Mouse (Mus musculus) bone marrow, adult 2 months (tissue): ENCODE data around the gene Lrrc8a. TPM values are rescaled to one million over a fixed set of nuclear protein-coding genes. Genes with fewer than 3 reads are reported as not detected.
A peak's percentile ranks its signal among the peaks of the same experiment; 100 is the strongest.

ENCODE experiments used
- H3K27ac ChIP-seq: fragments of 200-500 bp; 2 replicates; pipeline ENCODE4 v1.5.1; 2012; ENCODE audit warnings: low read depth, mild to moderate bottlenecking, control low read depth, inconsistent platforms, low read length; ENCODE audit not compliant: control insufficient read depth, poor library complexity, insufficient read depth
- H3K4me1 ChIP-seq: fragments of 200-500 bp; 2 replicates; pipeline ENCODE4 v1.6.1; 2011; ENCODE audit warnings: low read length; ENCODE audit not compliant: control insufficient read depth, insufficient read depth
- H3K4me3 ChIP-seq: fragments of 200-500 bp; replicated peaks from 2 replicates; pipeline ENCODE3; 2011; ENCODE audit warnings: mild to moderate bottlenecking, low read depth, low read length, control low read depth; ENCODE audit not compliant: control insufficient read depth
- CTCF ChIP-seq: fragments of 200-500 bp; IDR thresholded peaks from 2 replicates; pipeline ENCODE4 v1.5.1; 2011; ENCODE audit warnings: low read length, control low read depth; ENCODE audit not compliant: control insufficient read depth, insufficient read depth
- POLR2A ChIP-seq: fragments of 200-500 bp; IDR thresholded peaks from 2 replicates; pipeline ENCODE4 v1.6.1; 2011; ENCODE audit warnings: low read depth, mild to moderate bottlenecking, control low read depth, low read length, borderline replicate concordance; ENCODE audit not compliant: control insufficient read depth
- WGBS: fragments of 180-500 bp; shearing (Covaris S2); methylation state at CpG from one replicate; pipeline ENCODE4 v1.1.7; 2018; 5-methylcytosine and 5-hydroxymethylcytosine counted together
- polyA plus RNA-seq: library from polyadenylated mRNA; stranded (reverse); fragments of >200 nt; gene quantifications from 2 replicates; pipeline ENCODE4 v1.2.4, GENCODE M21; 2011; ENCODE audit warnings: low replicate concordance; ENCODE audit not compliant: missing spikeins, insufficient read depth, insufficient read length

Lrrc8a gene
- polyA plus RNA-seq, 1 experiment = 11.5 TPM

DNA sequence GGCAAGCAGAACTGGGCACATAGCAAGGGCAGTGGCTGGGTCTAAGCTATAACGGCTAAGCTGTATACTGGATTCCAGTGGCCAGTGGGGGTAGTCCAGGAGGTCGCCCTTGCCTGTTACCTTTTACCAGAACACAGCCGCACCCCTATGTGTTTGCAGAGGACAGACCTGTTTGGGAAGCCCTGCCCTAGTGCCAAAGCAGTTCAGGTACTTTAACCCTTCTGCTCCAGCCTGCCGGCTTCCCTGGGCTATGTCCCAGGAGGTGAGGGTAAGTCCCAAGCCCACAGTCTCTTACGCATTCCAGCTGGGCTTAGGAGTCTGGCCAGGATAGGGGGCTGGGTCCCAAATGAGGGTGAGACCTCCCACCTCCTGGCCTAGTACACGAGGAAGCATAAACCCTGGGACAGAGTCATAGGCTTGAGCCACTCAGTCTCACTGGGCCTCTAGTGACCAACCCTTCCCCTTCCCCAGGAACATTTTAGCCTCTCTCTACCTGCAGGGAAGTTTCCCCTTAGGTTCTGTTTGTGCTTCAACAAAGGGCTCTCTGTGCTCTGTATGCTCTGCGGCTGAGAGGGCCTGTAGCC, 7.2 kb downstream of the Lrrc8a start:
- TF ChIP-seq CTCF = no peak
- no peak for TF ChIP-seq POLR2A
- Histone ChIP-seq H3K4me3 (no peak overlapping the region), H3K27ac (no peak overlapping the region), H3K4me1 (peaks cover 4% of the 10 kb centered on the region)
- 82% methylated on average over 7 of the region's 7 CpGs for WGBS

DNA sequence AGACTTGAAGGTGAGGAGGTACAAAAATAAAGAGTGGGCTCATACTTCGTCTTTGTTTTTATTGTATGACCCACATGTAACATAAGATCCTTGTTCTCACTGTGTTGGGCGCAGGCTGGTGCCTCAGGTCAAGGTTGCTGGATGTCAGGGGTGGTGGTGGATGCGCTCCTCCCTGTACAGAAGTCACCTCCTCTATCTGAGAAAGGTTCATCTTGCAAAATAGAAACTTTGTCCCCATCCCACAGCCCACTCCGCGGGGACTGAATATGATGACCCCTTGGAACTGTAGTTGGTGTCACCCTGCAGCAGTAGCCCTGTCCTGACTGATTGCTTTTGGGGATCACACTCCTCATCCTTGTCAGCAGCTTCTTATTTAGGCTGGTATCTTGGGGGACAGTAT, 9.5 kb downstream of the Lrrc8a start:
- Histone ChIP-seq H3K4me1 (peaks cover 12% of the 10 kb centered on the region), H3K27ac (no peak overlapping the region), H3K4me3 (no peak overlapping the region)
- TF ChIP-seq POLR2A (no peak), CTCF (no peak)
- 91% methylated on average over 5 of the region's 5 CpGs for WGBS

DNA sequence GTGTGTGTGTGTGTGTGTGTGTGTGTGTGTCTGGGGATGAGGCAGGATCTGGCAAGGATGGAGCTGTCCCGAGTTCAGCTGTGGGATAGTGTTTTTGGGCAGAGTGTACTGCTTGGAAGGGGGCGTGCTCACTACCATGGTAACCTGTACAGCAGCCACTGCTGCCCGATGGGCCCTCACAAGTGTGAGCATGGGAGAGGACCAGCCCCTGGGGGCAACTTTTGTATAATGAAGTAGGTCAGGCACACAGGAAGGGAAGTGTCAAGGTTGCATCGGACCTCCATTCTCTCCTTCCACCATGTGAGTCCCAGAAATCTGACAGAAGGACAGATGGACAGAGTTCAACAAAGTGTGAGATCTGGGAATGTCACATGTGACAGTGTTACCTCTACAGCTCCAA, 10.2 kb downstream of the Lrrc8a start:
- no peak overlapping the region for H3K27ac ChIP-seq
- no peak overlapping the region for H3K4me3 ChIP-seq
- 78% methylated on average over 4 of the region's 4 CpGs for WGBS
- TF ChIP-seq POLR2A (no peak), CTCF (no peak)
- H3K4me1 ChIP-seq = peaks cover 16% of the 10 kb centered on the region

DNA sequence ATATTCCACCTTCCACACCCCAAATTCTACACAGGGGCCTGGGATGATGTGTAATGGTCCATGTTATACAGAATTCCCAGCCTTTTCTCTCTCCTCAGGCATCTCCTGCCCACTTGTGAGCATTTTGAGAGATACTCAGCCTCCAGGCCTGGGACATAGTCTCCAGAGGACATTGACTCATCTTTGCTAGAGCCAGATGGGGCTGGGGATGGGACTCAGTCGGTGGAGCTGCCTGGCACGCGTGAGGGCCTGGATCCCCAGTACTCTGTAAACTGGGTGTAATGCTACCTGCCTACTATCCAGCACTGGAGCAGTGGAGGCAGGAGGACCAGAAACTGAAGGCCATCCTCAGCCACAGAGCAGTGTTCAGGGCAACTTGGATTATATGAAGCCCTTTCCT, 11.7 kb downstream of the Lrrc8a start:
- 96% methylated on average over 3 of the region's 3 CpGs for WGBS
- TF ChIP-seq CTCF (no peak), POLR2A (no peak)
- no peak overlapping the region for H3K27ac ChIP-seq
- H3K4me1 ChIP-seq = peaks cover 19% of the 10 kb centered on the region
- H3K4me3 ChIP-seq = no peak overlapping the region

DNA sequence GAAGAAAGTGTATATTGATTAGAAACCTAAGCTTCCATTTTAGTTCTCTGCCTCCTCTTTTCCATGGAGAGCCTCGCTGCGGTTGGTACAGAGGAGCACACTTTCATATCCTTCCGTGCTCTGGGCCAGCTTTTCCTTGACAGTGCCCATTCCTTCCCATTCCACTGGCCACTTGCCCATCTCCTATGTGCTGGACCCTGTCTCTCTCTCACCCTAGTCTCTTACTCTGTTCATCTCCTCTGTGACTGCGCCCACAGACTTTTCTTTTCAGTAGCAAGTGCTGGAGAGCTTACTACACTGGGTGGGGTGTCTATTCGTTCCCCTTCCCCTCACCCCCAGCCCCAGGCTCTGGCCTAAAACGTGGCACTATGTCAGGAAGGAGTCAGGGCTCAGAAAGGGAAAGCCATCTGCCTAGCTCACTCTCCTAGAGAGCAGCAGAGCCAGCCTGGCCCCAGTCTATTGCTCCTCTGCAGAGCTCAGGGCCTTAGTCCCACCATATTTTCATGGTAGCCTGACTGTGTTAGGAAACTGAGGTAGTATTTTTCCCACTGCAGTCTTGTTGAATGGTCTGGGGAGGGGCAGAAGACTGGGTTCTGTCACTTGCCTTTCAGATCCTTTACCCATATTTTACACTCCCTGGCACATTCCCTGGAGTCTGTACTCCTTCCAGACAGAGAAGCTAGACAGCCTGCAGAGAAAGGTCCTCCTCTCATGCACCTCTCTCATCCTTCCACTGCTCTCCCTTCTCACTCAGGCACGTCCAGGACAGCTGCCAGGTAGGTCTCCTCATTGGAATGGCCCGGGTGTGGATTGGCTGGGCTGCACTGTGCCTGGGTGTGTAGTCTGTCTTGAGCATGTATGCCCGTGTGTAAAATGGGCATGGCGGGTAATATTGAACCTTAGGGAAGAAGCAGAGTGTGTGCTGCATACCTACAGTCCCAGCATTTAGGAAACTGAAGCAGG, 12.9 kb downstream of the Lrrc8a start:
- Histone ChIP-seq H3K4me3 (no peak overlapping the region), H3K4me1 (peaks cover 19% of the 10 kb centered on the region), H3K27ac (no peak overlapping the region)
- TF ChIP-seq CTCF (no peak), POLR2A (no peak)
- whole genome bisulfite sequencing = 85% methylated on average over 10 of the region's 10 CpGs

DNA sequence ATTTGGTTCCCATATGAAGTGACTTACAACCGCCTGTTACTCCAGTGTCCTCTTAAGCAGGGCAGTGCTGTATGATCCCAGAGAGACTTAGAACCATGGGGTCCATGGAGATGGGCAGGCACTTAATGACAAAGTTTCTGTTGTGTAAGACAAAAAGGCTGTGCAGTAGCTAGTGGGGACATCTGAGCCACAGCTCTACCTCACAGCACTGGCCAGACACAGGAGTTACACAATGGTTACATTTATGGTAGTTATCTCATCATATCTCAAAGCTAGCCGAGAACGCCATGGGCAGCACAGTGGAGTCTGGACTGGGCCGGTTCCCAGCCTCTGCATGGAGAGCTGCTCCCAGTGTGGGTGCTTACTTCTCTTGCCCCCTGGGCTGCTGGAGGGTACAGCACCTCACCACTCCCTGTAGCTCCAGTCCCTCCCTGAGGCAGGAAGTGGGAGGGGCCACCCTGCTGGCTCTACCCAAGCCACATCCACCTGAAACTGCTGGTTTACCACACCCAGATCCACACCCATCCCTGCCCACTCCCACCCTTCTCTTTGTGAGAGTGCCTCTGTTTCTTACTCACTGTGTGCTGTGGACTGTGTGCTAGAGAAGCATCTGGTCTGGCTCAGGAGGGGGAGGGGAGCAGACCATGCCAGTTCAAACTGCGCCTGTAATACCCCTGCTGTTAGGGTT, 14.0 kb downstream of the Lrrc8a start:
- WGBS = 28% methylated on average over 5 of the region's 5 CpGs
- peak overlapping the region; percentile 78 for H3K27ac ChIP-seq
- TF ChIP-seq POLR2A = peak; percentile 55; the same call in 1 of the 2 replicates
- TF ChIP-seq CTCF = no peak
- peaks cover 15% of the 10 kb centered on the region for H3K4me1 ChIP-seq
- no peak overlapping the region for H3K4me3 ChIP-seq

DNA sequence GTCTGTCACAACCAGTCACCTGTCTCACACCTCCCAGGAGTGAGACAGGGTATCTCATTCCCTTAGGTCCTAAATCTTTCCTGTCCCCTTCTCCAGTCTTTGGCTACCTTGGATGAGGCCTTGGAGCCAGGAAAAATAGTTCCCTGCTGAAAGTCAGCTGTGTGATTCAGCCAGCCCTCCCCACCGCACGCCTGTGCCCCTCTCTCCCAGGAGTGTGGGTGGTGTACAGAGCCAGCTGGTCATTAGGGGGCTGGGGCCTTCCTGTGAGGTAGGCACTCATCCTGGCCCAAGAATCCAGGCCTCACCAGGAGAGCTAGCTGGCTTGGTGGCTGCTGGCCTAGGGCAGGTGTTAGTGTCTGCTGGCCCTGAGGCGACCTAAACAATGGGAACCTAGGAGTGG, 15.0 kb downstream of the Lrrc8a start:
- 71% methylated on average over 3 of the region's 3 CpGs for WGBS
- Histone ChIP-seq H3K4me1 (peaks cover 15% of the 10 kb centered on the region), H3K4me3 (no peak overlapping the region), H3K27ac (peak overlapping the region; percentile 78)
- TF ChIP-seq CTCF = no peak
- TF ChIP-seq POLR2A = no peak

DNA sequence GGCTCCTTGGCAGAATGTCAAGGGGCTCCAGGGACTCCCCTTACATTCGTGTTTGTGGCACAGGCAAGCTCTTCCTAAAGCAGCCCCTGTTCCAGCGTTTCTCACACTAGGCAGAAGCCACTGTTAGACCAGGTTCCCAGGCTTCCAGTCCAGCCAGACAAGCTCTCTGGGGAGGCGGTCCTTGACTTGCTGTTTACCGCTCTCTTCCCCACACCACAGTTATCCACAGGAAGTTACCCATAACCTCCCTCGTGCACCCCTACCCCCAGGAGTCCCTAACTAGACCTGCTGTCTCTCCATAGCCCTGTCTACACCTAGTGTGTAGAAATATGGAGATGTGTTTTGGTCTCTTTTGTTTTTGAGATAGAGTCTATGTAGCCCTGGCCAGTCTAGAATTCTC, 16.3 kb downstream of the Lrrc8a start:
- no peak for TF ChIP-seq POLR2A
- no peak for TF ChIP-seq CTCF
- no peak overlapping the region for H3K27ac ChIP-seq
- 17% methylated on average over 5 of the region's 5 CpGs for WGBS
- H3K4me3 ChIP-seq = no peak overlapping the region
- H3K4me1 ChIP-seq = peaks cover 17% of the 10 kb centered on the region
